Mouse (Mus musculus): ENCODE data around the gene Tmem181a.
"Not testable (repeated sequence)": the region's sequence is repeated elsewhere in the genome, so short reads cannot be mapped to it uniquely, and the experiment has no call there.

DNA sequence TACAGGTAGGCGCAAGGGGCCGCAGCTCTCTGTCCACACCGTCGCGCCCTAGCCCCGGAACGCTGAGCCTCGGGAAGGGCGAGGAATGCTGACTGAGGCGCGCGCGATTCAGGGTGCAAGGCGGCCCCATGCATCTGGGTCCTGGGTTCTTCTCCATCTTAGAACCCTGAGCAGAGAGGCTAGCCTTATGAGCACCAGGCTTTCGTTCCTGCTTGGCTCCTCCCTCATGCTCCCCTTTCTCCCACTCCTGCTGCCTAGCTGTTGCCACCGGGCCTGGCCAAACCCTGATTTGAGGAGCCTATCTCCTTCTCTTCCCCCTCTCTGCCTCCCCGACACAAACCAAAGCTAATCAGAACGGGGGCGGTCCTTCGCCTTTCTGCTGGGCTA is 403 bp downstream of the Tmem181a start:
- not testable (repeated sequence) for TF ChIP-seq CTCF, POLR2A (IDR thresholded peaks at IDR 0.05; ENCODE audit: insufficient read depth, low read depth, low read length)

Measured in olfactory bulb, adult 2 months (tissue).